Mouse (Mus musculus) midbrain, postnatal 0 days (tissue): ENCODE measurements around the gene Atoh8. TPM values are rescaled to one million over a fixed set of nuclear protein-coding genes. Genes with fewer than 3 reads are reported as not detected.

ENCODE experiments used
- ATAC-seq: fragments of 200-750 bp; cut with Nextera tagmentation; 2 replicates; pipeline ENCODE4 v1.8.0; 2017; ENCODE audit warnings: moderate number of reproducible peaks, mild to moderate bottlenecking, moderate TSS enrichment, moderate library complexity; ENCODE audit not compliant: low FRiP score
- DNase-seq: peaks from one replicate; pipeline ENCODE4 v3.0.0-alpha.2; 2015; ENCODE audit warnings: low spot score
- H3K27ac ChIP-seq: fragments of 300-500 bp; sonication (generic); 2 replicates; pipeline ENCODE4 v1.5.1; 2014; ENCODE audit warnings: low read depth, mild to moderate bottlenecking, low read length, mixed read lengths
- H3K27me3 ChIP-seq: fragments of 300-500 bp; sonication (generic); 2 replicates; pipeline ENCODE4 v1.6.1; 2014; ENCODE audit warnings: low read length, control low read depth, mixed read lengths; ENCODE audit not compliant: insufficient read depth
- H3K36me3 ChIP-seq: fragments of 300-500 bp; sonication (generic); 2 replicates; pipeline ENCODE4 v1.6.1; 2014; ENCODE audit warnings: low read length, control low read depth, mixed read lengths; ENCODE audit not compliant: insufficient read depth
- H3K4me1 ChIP-seq: fragments of 300-500 bp; sonication (generic); 2 replicates; pipeline ENCODE4 v1.6.1; 2014; ENCODE audit warnings: mild to moderate bottlenecking, control low read depth, antibody characterized with exemption, low read length, mixed read lengths; ENCODE audit not compliant: insufficient read depth
- H3K4me2 ChIP-seq: fragments of 300-500 bp; sonication (generic); 2 replicates; pipeline ENCODE4 v1.6.1; 2014; ENCODE audit warnings: low read depth, mild to moderate bottlenecking, low read length, mixed read lengths; ENCODE audit not compliant: poor library complexity, severe bottlenecking
- H3K4me3 ChIP-seq: fragments of 300-500 bp; sonication (generic); 2 replicates; pipeline ENCODE4 v1.5.1; 2014; ENCODE audit warnings: low read depth, mild to moderate bottlenecking, low read length, moderate library complexity
- H3K9ac ChIP-seq: fragments of 300-500 bp; sonication (generic); replicated peaks from 2 replicates; pipeline ENCODE4 v1.6.1; 2014; ENCODE audit warnings: mild to moderate bottlenecking, low read length, moderate library complexity, mixed read lengths; ENCODE audit not compliant: poor library complexity, severe bottlenecking
- H3K9me3 ChIP-seq: fragments of 300-500 bp; sonication (generic); 2 replicates; pipeline ENCODE4 v1.6.1; 2016; ENCODE audit warnings: low read length, control low read depth
- CTCF ChIP-seq: IDR thresholded peaks from 2 replicates; pipeline ENCODE4 v1.5.1; 2016; ENCODE audit warnings: antibody characterized with exemption, mild to moderate bottlenecking
- whole genome bisulfite sequencing: fragments of 180-500 bp; shearing (Covaris S2); extraction: QIAGEN DNeasy Blood & Tissue Kit; methylation state at CpG from one replicate; pipeline ENCODE4 v1.1.7; 2014; 5-methylcytosine and 5-hydroxymethylcytosine counted together
- polyA plus RNA-seq: library from polyadenylated mRNA; unstranded; fragments of >200 nt; fragmentation: Nextera tagmentation; extraction: Ambion mirVana; gene quantifications from 2 replicates; pipeline ENCODE4 v1.2.1, GENCODE M21; 2015
- total RNA-seq: library from RNA; depleted of rRNA; stranded (reverse); fragments of >200 nt; gene quantifications from 2 replicates; pipeline ENCODE4 v1.2.3, GENCODE M21; 2014

The Atoh8 gene
- total and polyA plus RNA-seq, 2 experiments from 2014 or later: 1.8 to 2.3 TPM

GRCm38 (mm10) chr6:72242532-72243320, 7.3 kb upstream of the Atoh8 start:
- no peak overlapping the region for H3K9ac ChIP-seq
- no peaks in the 10 kb centered on the region for H3K36me3 ChIP-seq
- 87% methylated on average over 13 of the region's 13 CpGs for WGBS
- peaks cover 13% of the 10 kb centered on the region for H3K27me3 ChIP-seq
- no peak overlapping the region for H3K4me2 ChIP-seq
- no peaks in the 10 kb centered on the region for H3K9me3 ChIP-seq
- no peak for DNase-seq
- no peak overlapping the region for H3K4me3 ChIP-seq
- no peak for TF ChIP-seq CTCF
- no peaks in the 10 kb centered on the region for H3K4me1 ChIP-seq
- ATAC-seq: no peak
- H3K27ac ChIP-seq: no peak overlapping the region

DNA sequence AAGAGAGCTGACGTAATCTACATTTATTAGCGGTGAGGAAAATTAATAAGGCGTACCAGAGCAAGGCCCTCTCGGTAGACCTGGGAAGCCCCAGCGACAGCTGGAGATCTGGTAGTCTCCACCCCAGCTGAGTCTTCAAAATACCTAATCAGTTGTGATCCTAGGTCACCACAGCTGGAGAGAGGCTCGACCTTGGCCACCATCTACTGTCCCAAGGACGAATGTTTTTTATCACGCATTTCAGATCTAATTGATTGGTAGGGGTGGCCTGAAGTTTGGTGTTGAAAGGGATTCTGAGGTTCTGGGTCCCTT, 6.4 kb upstream of the Atoh8 start:
- Histone ChIP-seq H3K4me2 (no peak overlapping the region), H3K4me1 (no peaks in the 10 kb centered on the region), H3K36me3 (no peaks in the 10 kb centered on the region), H3K27me3 (peaks cover 18% of the 10 kb centered on the region), H3K27ac (no peak overlapping the region), H3K4me3 (no peak overlapping the region), H3K9me3 (no peaks in the 10 kb centered on the region), H3K9ac (no peak overlapping the region)
- DNase-seq (no peak), ATAC-seq (no peak; the same call in 1 of the 2 replicates)
- no peak; the same call in 1 of the 2 replicates for TF ChIP-seq CTCF
- 47% methylated on average over 8 of the region's 8 CpGs for WGBS

DNA sequence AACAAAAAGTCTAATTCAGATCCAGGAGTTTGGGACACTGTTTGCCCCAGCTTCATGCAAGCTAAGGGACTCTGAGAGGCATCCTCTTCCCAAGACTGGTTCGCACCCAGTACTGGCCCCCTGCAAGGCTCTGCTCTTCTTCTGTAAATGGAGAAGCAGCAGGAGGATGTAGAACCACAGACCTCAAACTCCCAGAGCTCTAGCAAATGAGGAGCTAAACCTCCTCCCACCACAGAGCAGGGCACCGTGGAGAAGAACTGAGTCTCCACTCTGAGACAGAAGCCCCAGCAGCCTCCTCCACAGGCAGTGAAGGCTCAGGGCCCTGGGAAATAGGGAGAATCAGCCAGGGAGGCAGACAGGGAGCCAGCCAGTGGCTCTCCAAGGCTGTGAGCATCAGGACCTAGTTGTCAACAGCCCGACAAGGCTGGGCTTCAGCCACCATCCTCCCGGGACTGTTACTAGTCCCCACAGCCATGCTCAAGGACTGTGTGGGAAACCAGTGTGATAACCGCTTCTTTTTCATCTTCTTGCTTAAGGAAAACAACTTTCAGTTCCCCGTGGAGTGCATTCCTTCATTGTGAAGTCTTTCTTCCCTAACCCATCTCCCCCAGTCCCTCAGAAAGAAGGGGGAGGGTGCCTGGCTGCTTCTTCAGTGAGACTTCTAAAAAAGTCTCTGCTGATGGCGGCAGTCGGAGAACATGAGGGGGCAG, 5.9 kb upstream of the Atoh8 start:
- no peaks in the 10 kb centered on the region for H3K9me3 ChIP-seq
- H3K27ac ChIP-seq: no peak overlapping the region
- DNase-seq (no peak), ATAC-seq (no peak)
- no peak overlapping the region for H3K4me2 ChIP-seq
- H3K36me3 ChIP-seq: no peaks in the 10 kb centered on the region
- H3K4me1 ChIP-seq: no peaks in the 10 kb centered on the region
- TF ChIP-seq CTCF: 0 out of 2 replicates have a peak, but pooled peaks have one; percentile 17
- WGBS: 25% methylated on average over 8 of the region's 8 CpGs
- no peak overlapping the region for H3K4me3 ChIP-seq
- H3K27me3 ChIP-seq: peaks cover 18% of the 10 kb centered on the region
- no peak overlapping the region for H3K9ac ChIP-seq

DNA sequence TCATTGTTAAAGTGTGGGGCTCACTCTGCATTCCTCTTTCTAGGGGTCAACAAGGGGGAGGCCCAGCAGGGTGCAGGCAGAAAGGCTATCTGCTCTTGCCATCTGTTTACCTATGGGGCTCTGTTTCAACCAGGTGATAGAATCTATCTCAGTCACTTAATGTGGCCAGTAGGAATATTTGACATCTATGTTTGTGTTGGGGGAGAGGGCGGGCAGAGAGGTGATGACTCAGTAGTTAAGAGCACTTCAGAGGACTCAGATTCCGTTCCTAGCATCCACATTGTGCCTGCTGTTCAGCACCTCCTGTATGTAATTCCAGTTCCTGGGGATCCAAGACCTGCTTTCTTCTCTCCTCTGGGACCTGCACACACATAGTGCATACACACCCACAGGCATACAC, 4.7 kb upstream of the Atoh8 start:
- Histone ChIP-seq H3K4me3 (no peak overlapping the region), H3K4me1 (no peaks in the 10 kb centered on the region), H3K9ac (no peak overlapping the region), H3K9me3 (no peaks in the 10 kb centered on the region), H3K27ac (no peak overlapping the region), H3K27me3 (peaks cover 25% of the 10 kb centered on the region), H3K4me2 (no peak overlapping the region), H3K36me3 (no peaks in the 10 kb centered on the region)
- DNase-seq: no peak
- ATAC-seq: no peak
- TF ChIP-seq CTCF: no peak
- WGBS: 73% methylated on average over 2 of the region's 2 CpGs

GRCm38 (mm10) chr6:72237035-72237434, 1.7 kb upstream of the Atoh8 start:
- DNase-seq (peak; percentile 91), ATAC-seq (no peak)
- Histone ChIP-seq H3K4me2 (no peak overlapping the region), H3K9me3 (no peaks in the 10 kb centered on the region), H3K27ac (no peak overlapping the region), H3K4me1 (0 out of 2 replicates have a peak, but pooled peaks cover 2% of the 10 kb centered on the region), H3K36me3 (no peaks in the 10 kb centered on the region), H3K27me3 (peaks cover 40% of the 10 kb centered on the region), H3K9ac (no peak overlapping the region), H3K4me3 (no peak overlapping the region)
- under 1% methylated on average over 5 of the region's 5 CpGs for WGBS
- TF ChIP-seq CTCF: peak; percentile 92

GRCm38 (mm10) chr6:72235807-72236407, 530 bp upstream of the Atoh8 start:
- no peak for ATAC-seq
- H3K4me2 ChIP-seq: peak overlapping the region; percentile 100
- no peak for DNase-seq
- H3K4me1 ChIP-seq: 0 out of 2 replicates have a peak, but pooled peaks cover 2% of the 10 kb centered on the region
- no peaks in the 10 kb centered on the region for H3K9me3 ChIP-seq
- peak overlapping the region; percentile 57; the same call in 1 of the 2 replicates for H3K4me3 ChIP-seq
- H3K27ac ChIP-seq: no peak overlapping the region
- H3K27me3 ChIP-seq: peaks cover 36% of the 10 kb centered on the region
- WGBS: 38% methylated on average over 16 of the region's 16 CpGs
- H3K36me3 ChIP-seq: no peaks in the 10 kb centered on the region
- TF ChIP-seq CTCF: no peak
- no peak overlapping the region for H3K9ac ChIP-seq
